Mouse (Mus musculus) kidney, adult 2 months (tissue): Measurements from ENCODE around the gene Dqx1. TPM values are rescaled to one million over a fixed set of nuclear protein-coding genes. Genes with fewer than 3 reads are reported as not detected.

Experiments used
- DNase-seq: peaks from one replicate; pipeline ENCODE4 v3.0.0; 2021
- H3K27ac ChIP-seq: fragments of 200-500 bp; 2 replicates; pipeline ENCODE4 v1.5.1; 2012; ENCODE audit warnings: low read depth, low read length, control low read depth, inconsistent platforms; ENCODE audit not compliant: insufficient read depth
- H3K27me3 ChIP-seq: fragments of 200-500 bp; replicated peaks from 2 replicates; pipeline ENCODE4 v1.6.1; 2012; ENCODE audit warnings: mild to moderate bottlenecking, moderate library complexity, low read length, inconsistent platforms; ENCODE audit not compliant: control insufficient read depth, insufficient read depth
- H3K36me3 ChIP-seq: fragments of 200-500 bp; 2 replicates; pipeline ENCODE4 v1.6.1; 2012; ENCODE audit warnings: mild to moderate bottlenecking, moderate library complexity, low read length, inconsistent platforms; ENCODE audit not compliant: control insufficient read depth, insufficient read depth
- H3K4me1 ChIP-seq: fragments of 200-500 bp; 2 replicates; pipeline ENCODE4 v1.6.1; 2011; ENCODE audit warnings: low read length; ENCODE audit not compliant: control insufficient read depth, insufficient read depth
- H3K4me3 ChIP-seq: fragments of 200-500 bp; 2 replicates; pipeline ENCODE4 v1.5.1; 2011; ENCODE audit warnings: mild to moderate bottlenecking, low read depth, low read length, control low read depth; ENCODE audit not compliant: insufficient read depth
- CTCF ChIP-seq: fragments of 200-500 bp; conservative IDR thresholded peaks from 2 replicates; pipeline ENCODE4 v1.5.1; 2011; ENCODE audit warnings: low read depth, mild to moderate bottlenecking, control low read depth, low read length, moderate library complexity, mixed read lengths; ENCODE audit not compliant: insufficient read depth, insufficient read length
- POLR2A ChIP-seq: fragments of 200-500 bp; IDR thresholded peaks from one replicate; pipeline ENCODE4 v1.6.1; 2011; ENCODE audit warnings: low read depth, low read length, control low read depth
- WGBS: fragments of 180-500 bp; shearing (Covaris S2); methylation state at CpG from one replicate; pipeline ENCODE4 v1.1.7; 2018; 5-methylcytosine and 5-hydroxymethylcytosine counted together
- polyA plus RNA-seq: library from polyadenylated mRNA; depleted of rRNA; stranded (reverse); fragments of >200 nt; gene quantifications from 2 replicates; pipeline ENCODE4 v1.2.3, GENCODE M21; 2012

Gene Dqx1
- polyA plus RNA-seq, 1 experiment = 8.8 TPM

DNA sequence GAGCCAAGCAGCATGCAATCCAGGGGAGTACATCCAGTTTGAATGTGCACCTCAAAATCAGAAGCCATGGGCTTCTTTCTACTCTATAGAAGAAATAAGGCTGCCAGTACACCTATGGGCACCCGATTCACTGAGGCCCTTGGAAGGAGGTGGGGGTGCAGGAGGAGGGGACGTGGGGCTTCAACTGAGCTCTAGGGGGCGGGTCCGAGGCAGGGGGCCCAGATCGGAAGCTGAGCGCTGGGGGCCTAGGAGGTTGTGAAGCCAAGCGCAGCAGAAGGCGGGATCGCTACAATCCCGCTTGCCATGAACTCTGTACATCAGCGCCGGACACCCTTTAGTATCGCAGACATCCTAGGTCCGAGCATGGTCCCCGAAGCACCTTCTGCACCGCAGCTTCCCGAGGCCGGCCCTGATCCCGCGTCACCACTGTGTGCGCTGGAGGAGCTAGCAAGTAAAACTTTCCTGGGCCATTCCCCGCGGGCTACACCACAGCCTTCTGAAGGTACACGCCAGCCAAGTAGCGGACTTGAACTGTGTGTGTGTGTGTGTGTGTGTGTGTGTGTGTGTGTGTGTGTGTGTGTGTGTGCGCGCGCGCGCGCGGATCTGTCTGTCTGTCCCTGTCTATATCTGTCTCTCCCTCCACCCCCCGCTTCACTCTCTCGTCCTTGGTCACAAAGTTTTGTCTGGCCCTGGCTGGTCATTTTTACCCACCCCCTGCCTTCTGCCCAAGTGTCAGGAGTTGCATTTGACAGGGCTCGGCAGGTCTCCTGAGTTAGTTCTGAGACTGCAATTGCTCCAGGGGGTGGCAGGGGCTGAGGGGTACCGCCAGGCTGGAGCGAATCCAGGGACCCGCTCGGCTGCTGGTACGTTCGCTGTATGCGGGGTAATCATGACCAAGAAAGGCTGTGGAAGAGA, 28.7 kb downstream of the Dqx1 start, which contains the start of gene Lbx2:
Gene Lbx2 (plus strand): TSS at position 247 of the 915 bp plus-strand sequence.
- peak within 1 kb of the TSS; percentile 48 for H3K4me3 ChIP-seq
- DNase-seq = no peak
- H3K4me1 ChIP-seq = no peaks in the 10 kb centered on the region

DNA sequence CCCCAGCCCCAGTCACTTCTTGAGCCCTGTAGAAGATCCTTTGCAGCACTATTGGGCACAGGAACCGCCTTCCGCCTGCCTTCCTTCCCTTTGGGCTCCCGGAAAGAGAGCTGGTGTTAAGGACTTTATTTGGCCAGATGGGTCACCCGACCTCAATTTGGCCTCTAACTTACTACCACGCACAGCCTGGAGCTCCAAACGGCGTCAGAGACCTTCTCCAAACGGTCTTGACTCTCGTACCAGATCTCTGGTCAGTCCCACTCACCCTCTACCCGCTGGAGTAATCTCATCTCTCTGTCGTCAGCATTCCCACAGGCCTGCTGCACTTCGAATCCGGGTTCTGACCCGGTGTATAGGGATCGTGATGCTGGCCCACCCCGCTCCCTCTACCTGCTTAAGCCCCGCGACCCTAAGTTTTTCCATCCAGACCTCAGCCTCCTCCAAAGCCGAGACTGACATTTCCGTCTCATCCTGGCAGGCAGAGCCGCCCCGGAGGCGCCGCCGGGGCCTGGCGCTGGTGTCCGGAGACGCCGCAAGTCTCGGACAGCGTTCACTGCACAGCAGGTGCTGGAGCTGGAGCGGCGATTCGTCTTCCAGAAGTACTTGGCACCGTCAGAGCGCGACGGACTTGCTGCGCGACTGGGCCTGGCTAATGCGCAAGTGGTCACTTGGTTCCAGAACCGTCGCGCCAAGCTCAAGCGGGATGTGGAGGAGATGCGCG, 29.7 kb downstream of the Dqx1 start:
- peak overlapping the region; percentile 48 for H3K4me3 ChIP-seq
- TF ChIP-seq CTCF (no peak), POLR2A (no peak)
- H3K4me1 ChIP-seq = no peaks in the 10 kb centered on the region
- DNase-seq = peak; percentile 65
- no peaks in the 10 kb centered on the region for H3K36me3 ChIP-seq
- peak overlapping the region; percentile 40 for H3K27ac ChIP-seq
- WGBS = 23% methylated on average over 47 of the region's 47 CpGs
- 0 out of 2 replicates have a peak, but pooled peaks cover 1% of the 10 kb centered on the region for H3K27me3 ChIP-seq

More for the DNA sequence above, 28.7 kb downstream of the Dqx1 start, which contains the start of gene Lbx2:
- H3K36me3 ChIP-seq = no peaks in the 10 kb centered on the region
- no peak for TF ChIP-seq CTCF
- no peak for TF ChIP-seq POLR2A
- H3K27ac ChIP-seq = peak within 1 kb of the TSS; percentile 40
- 0 out of 2 replicates have a peak, but pooled peaks cover 1% of the 10 kb centered on the region for H3K27me3 ChIP-seq
- WGBS = 14% methylated on average over 42 of the region's 42 CpGs

DNA sequence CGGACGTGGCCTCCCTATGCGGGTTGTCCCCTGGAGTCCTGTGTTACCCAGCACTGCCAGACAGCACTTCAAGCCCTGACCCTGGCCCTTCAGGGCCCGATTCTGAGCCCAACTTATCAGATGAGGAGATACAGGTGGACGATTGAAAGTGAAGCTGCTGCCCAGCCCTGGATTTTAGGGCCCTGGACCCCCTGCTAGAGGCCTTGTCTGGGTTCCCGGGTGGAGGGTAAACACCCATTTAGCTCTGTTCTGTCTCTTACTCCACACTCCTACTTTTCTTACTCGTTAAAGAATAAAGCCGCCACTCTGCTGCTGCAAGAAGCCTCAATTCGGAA, 30.2 kb downstream of the Dqx1 start:
- Histone ChIP-seq H3K4me3 (peak overlapping the region; percentile 48), H3K36me3 (no peaks in the 10 kb centered on the region)

DNA sequence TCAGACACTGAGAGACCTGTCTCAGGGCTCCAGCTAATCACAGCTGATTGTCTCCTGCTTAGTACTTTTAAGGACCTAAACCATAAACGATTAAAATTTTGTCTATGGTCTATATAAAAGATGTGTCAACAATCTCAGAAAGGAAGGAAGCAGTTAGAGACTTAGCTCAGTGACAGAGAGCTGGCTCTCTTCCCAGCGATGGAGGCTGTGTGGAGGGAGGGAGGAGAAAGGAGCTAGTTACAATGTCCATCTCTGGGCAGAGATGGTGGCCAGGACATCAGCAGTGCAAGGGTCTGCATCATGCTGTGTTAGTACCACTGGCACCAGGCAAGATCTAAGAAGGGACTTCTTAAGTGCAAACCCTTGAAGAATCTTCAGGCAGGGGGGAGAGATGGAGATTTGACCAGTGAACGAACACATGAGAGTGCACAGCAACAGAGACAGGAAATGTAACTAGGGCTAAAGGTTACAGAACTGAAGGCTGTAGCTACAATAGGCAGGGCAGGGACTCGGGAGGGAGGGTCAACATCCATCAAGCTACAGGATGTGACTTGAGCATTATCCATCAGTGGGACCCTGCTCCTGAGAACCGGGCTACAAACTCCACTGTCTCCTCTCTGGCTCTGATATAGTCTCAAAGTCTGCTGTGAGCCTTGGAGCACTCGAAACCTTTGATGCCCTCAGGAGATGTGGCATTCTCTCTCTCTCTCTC, 34.9 kb downstream of the Dqx1 start:
- no peaks in the 10 kb centered on the region for H3K36me3 ChIP-seq
- H3K27me3 ChIP-seq = no peaks in the 10 kb centered on the region
- DNase-seq = peak; percentile 59
- WGBS = 17% methylated on average over 6 of the region's 6 CpGs
- H3K4me1 ChIP-seq = 0 out of 2 replicates have a peak, but pooled peaks cover 3% of the 10 kb centered on the region
- H3K4me3 ChIP-seq = no peak overlapping the region
- 0 out of 2 replicates have a peak overlapping the region, but pooled peaks have one; percentile 17 for H3K27ac ChIP-seq
- TF ChIP-seq POLR2A (no peak), CTCF (no peak)

More for the DNA sequence above, 30.2 kb downstream of the Dqx1 start:
- no peak for TF ChIP-seq POLR2A
- TF ChIP-seq CTCF = no peak
- Histone ChIP-seq H3K4me1 (0 out of 2 replicates have a peak, but pooled peaks cover 3% of the 10 kb centered on the region), H3K27ac (0 out of 2 replicates have a peak overlapping the region, but pooled peaks have one; percentile 40), H3K27me3 (0 out of 2 replicates have a peak, but pooled peaks cover 1% of the 10 kb centered on the region)
- no peak for DNase-seq
- WGBS = 47% methylated on average over 9 of the region's 9 CpGs

DNA sequence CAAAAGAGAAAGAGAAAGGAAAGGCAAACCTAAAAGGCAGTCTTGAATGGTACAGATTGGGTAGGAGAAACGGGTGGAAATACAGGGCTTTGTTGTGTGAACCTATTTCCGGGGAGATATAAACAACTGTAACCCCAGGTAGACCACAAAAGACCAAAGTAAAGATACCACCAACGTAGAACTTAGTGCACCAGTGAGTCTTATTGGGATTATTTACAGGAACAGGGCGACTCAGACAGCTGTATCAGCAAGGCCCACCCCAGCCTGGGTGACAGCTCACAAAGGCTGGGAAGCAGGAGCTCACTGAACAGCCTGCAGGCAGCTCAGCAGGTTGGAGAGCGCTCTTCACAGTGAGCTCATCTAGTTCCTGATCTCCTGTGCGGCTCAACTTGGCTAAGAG, 38.3 kb downstream of the Dqx1 start:
- H3K4me1 ChIP-seq = peaks cover 8% of the 10 kb centered on the region; the same call in 1 of the 2 replicates
- H3K27ac ChIP-seq = no peak overlapping the region
- no peak for TF ChIP-seq CTCF
- TF ChIP-seq POLR2A = no peak
- DNase-seq = no peak
- no peaks in the 10 kb centered on the region for H3K36me3 ChIP-seq
- no peaks in the 10 kb centered on the region for H3K27me3 ChIP-seq
- H3K4me3 ChIP-seq = no peak overlapping the region
- 87% methylated on average over 6 of the region's 6 CpGs for WGBS

DNA sequence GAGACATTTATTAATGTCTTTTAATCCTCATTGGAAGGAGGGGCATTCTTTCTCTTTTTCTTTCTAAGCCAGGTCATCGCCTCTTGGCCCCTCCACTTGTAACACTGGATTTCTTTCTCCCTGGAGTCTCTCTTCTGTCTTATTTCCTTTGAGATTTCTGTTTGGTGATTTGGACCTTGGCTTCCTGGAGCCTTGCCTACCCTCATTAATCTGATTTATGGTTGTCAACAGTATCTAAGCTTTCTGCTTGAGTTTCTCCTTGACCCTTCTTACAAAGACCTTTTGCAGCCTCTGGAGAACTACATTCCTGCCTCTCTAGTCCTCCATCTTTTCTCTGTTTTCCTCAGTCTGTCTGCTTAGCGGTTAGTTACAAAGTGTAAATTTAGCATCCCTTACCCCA, 40.8 kb downstream of the Dqx1 start:
- Histone ChIP-seq H3K4me1 (peaks cover 19% of the 10 kb centered on the region), H3K4me3 (no peak overlapping the region), H3K27ac (no peak overlapping the region), H3K36me3 (no peaks in the 10 kb centered on the region), H3K27me3 (no peaks in the 10 kb centered on the region)
- 27% methylated on average over 2 of the region's 2 CpGs for WGBS
- TF ChIP-seq CTCF = no peak
- TF ChIP-seq POLR2A = no peak
- peak; percentile 91 for DNase-seq

DNA sequence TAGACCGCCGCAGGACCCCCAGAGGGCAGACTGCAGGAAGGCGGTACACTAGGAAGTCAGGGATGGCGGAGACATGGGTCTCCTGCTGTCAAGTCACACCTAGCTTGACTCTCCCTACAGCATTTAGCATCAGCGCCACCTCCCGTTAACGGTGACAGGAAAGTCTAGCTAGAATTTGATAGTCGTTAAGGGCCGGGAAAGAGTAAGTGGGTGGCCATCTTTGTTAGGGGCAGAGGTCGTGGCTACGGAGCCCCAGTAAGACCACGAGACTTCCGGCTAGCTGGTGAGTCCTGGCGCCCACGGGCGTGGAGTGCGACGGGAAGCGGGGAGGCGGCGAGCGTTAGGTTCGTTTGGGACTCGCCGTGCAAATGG, 43.7 kb downstream of the Dqx1 start, which contains the start of the genes Ccdc142 and Gm42688:
Gene Ccdc142 (plus strand): TSS at position 286 of the 372 bp plus-strand sequence.
Gene Gm42688 (plus strand): TSS at position 302 of the 372 bp plus-strand sequence.
- Histone ChIP-seq H3K27ac (peak within 1 kb of the TSS; percentile 79), H3K27me3 (no peaks in the 10 kb centered on the region), H3K36me3 (no peaks in the 10 kb centered on the region), H3K4me1 (peaks cover 19% of the 10 kb centered on the region), H3K4me3 (peak within 1 kb of the TSS; percentile 84)
- under 1% methylated on average over 25 of the region's 25 CpGs for WGBS
- TF ChIP-seq POLR2A = no peak
- peak; percentile 75 for TF ChIP-seq CTCF
- DNase-seq = peak; percentile 96
